Mouse (Mus musculus) cerebellum, adult 9-10 months (tissue): ENCODE measurements around the gene Txnrd1.
A peak's percentile ranks its signal among the peaks of the same experiment; 100 is the strongest.

ENCODE experiments used
- DNase-seq: peaks from one replicate; pipeline ENCODE4 v3.0.0; 2022

Txnrd1 gene

GRCm38 (mm10) chr10:82833926-82834325, at the start of gene Txnrd1:
Gene Txnrd1, plus strand, starts transcription at chr10:82833951.
- DNase-seq: no peak

- DNase-seq: no peak
These were observed 44.6 kb upstream of the Txnrd1 start for GRCm38 (mm10) chr10:82789181-82789580.

DNA sequence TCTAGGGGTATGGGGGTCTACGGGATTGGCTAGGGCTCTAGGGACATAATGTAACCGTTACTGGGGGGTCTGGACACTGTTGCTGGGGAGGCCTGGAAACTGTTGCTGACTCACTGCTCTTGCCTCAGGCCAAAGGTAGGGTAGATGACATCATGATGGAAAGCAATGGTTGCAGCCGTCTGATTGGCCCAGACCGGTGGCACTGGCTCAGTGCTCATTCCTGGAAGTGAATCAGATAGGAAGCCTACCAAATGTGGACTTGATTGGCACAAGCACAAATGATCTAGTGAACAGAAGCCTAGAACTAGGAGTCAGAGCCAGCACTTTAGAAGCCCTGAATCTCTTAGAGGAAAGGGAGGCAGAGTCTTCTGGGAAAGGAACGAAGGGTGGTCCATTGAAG, 43.2 kb upstream of the Txnrd1 start:
- DNase-seq: no peak

DNA sequence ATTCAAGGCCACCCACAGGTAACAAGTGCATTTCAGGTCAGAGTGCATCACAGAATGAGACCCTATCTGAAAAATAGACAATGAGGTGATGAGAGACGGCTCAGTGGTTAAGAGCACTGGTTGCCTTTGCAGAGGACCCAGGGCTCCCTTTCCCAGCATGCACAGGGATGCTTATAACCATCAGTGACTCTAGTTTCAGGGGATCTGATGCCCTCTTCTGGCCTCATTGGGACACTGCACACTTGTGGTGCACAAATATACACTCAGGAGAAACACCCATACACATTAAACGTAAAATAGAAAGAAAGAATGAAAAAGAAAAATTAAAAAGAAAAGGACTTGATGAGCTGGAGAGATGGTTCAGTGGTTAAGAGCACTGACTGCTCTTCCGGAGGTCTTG, 42.0 kb upstream of the Txnrd1 start:
- no peak for DNase-seq

- no peak for DNase-seq
These were observed 41.4 kb upstream of the Txnrd1 start for GRCm38 (mm10) chr10:82792311-82792710.

GRCm38 (mm10) chr10:82795071-82795731, 38.5 kb upstream of the Txnrd1 start:
- peak; percentile 84 for DNase-seq

GRCm38 (mm10) chr10:82795767-82796166, 38.0 kb upstream of the Txnrd1 start:
- DNase-seq: no peak

DNA sequence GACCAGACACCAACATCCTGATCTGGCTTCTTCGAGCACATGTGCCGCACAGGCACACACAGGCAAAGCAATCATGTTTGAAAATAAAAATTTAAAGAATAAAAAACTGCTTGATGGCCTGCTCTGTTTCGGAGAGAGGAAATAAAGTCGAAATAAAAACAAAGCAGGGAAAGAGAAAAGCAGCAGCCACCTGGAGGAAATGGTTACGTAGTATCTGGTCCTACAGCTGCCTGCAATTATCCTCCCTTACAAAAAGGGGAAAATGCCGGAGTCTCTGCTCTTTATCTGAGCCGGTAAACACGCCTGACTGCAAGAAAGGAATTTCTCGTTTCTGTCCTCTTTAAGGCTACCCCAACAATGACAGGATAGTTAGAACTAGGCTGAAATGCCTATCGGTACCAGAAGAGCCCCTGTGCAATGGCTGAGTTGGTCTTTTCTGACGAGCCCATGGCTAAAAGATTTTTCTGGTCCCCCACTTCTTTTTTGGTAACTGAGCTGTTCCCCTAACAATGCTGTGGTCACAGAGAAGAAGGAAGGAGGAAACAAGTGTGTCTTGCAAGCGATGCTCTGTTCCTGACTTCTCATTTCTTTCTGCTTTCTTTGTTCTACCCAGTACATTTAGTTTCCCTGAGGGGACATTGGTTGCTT, 37.2 kb upstream of the Txnrd1 start:
- no peak for DNase-seq

GRCm38 (mm10) chr10:82797119-82797491, 36.6 kb upstream of the Txnrd1 start:
- no peak for DNase-seq

GRCm38 (mm10) chr10:82798312-82798933, 35.3 kb upstream of the Txnrd1 start:
- no peak for DNase-seq

DNA sequence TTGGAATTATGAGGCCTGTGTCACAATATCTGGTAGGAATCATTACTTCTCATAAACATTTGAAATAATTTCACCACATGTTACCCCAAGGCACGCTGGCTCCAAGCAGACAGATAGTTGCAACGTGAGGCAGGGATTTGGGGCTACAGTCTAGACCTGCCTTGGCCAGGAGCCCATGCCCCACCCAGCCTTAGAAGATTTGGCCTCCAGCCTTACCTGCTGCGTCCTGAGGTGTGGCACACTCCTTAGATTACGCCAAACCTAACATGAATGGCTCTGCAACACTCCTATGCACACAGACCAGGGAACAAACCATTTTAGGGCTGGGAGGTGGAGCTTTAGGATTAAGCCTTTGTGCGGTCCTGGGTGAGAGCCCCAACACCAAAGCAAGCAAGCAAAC, 33.7 kb upstream of the Txnrd1 start:
- no peak for DNase-seq

- DNase-seq: no peak
These were observed 29.4 kb upstream of the Txnrd1 start for GRCm38 (mm10) chr10:82804396-82804795.

- DNase-seq: no peak
These were observed 28.6 kb upstream of the Txnrd1 start for GRCm38 (mm10) chr10:82805111-82805510.

DNA sequence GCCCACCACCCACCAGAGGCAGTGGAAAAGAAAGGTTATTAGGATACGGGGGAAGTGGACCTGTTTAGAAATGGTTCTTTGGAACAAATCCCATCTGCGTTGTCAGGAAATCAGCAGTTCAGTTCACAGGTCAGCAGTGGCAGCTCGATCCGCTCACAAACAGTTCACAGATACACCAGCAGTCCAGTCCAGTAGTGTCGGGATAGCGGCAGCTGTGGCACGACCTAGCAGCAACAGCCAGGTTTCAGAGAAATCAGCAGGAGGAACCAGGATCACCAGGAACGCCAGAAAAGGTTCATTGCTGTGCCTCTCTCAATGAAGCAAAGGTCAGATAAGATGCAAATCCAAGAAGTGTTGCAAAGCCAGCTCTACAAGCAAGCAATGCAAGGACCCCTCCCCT, 27.3 kb upstream of the Txnrd1 start:
- no peak for DNase-seq

- DNase-seq: no peak
These were observed 26.5 kb upstream of the Txnrd1 start for GRCm38 (mm10) chr10:82807238-82807637.

- no peak for DNase-seq
These were observed 25.6 kb upstream of the Txnrd1 start for GRCm38 (mm10) chr10:82808155-82808554.

DNA sequence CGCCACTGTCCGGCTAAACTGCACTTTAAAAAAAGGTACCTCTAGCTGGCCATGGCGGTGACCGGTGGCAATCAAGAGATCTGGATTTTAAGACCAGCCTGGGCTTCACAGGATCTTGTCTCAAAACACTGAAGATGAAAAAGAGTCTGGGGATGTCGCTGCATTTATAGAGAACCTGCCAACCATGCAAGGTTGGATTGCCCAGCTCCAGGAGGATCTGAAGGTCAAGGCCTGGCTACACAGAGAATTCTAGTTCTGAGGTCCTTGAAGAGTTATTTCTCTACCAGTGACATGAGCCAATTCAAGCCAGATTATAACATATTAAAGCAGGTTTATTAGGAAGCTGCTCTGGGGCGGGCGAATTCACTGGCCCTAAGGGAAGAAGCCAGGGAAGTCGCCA, 24.9 kb upstream of the Txnrd1 start:
- no peak for DNase-seq

GRCm38 (mm10) chr10:82809352-82809751, 24.4 kb upstream of the Txnrd1 start:
- DNase-seq: no peak

GRCm38 (mm10) chr10:82811855-82812431, 21.8 kb upstream of the Txnrd1 start:
- DNase-seq: peak; percentile 63

- DNase-seq: no peak
These were observed 19.4 kb upstream of the Txnrd1 start for GRCm38 (mm10) chr10:82814096-82814970.

DNA sequence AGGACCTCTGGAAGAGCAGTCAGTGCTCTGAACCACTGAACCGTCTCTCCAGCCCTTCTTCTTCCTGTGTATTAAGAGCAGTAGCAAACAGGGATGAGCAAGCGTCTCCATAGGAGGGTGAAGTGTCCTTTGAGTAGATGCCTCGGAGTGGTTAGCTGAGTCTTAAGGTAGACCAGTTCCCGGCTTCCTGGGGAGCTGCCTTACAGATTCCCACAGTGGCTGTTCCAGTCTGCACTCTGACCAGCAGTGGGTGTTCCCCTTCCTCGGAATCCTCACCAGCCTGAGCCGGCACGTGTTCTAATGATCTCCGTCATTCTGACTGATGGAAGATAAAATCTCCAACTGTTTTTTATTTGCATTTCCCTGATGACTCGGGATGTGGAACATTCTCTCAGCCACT, 17.3 kb upstream of the Txnrd1 start:
- DNase-seq: no peak

DNA sequence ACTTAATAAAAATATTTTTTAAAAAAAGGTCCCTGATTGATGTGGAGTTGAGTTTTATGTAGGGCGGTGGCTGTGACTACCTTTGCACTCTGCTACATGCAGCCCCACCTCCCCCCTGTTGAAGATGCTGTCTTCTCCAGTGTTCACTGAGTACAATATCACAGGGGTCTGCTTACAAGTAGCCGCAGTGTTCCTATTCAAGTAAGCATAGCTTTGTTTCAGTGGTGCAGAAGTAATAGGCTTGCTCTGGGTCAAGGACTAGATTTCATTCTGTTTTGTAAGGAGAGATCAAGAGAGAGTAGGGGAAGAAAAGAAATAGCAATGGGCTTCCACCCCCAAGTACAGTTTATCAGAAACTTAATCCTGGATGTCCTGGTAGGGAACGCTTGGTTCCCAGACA, 16.2 kb upstream of the Txnrd1 start:
- no peak for DNase-seq

DNA sequence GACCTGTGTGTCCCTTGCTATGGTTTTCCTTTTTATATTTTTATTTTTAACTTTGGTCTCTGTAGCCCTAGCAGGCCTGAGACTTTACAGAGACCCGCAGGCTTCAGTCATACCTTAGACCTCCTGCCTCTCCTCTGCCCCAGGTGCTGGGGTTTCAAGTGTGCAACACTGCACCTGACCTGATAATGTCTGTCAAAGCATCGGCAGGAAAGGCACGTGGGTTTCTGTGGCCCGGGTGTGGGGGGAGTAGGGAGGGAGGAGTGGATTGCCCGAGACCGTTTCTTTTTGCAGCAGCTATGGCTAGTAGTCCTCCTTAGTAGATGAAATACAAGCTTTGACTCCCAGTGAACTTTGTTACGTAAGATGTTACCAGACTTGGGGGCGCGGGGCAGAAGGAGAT, 15.8 kb upstream of the Txnrd1 start:
- DNase-seq: no peak
